Mouse (Mus musculus): ENCODE data around the gene Rab20.
"Not testable (repeated sequence)": the region's sequence is repeated elsewhere in the genome, so short reads cannot be mapped to it uniquely, and the experiment has no call there.

The Rab20 gene

GRCm38 (mm10) chr8:11481876-11482275 is 3.4 kb upstream of the Rab20 start:
- no peak for DNase-seq (ENCODE audit: low spot score in 2 of 2)

- DNase-seq (ENCODE audit: low spot score in 2 of 2) = no peak
Measured at GRCm38 (mm10) chr8:11479591-11479990, 1.1 kb upstream of the Rab20 start.

GRCm38 (mm10) chr8:11478807-11479527 is 457 bp upstream of the Rab20 start:
- DNase-seq (ENCODE audit: low spot score in 2 of 2) = no peak

GRCm38 (mm10) chr8:11477178-11477553 is 1.3 kb downstream of the Rab20 start:
- no peak for DNase-seq (ENCODE audit: low spot score in 2 of 2)

- DNase-seq (ENCODE audit: low spot score in 2 of 2) = peak in 1 of 2 experiments; percentile 72
Measured at GRCm38 (mm10) chr8:11476338-11477177, 2.0 kb downstream of the Rab20 start.

- no peak for DNase-seq (ENCODE audit: low spot score in 2 of 2)
Measured at GRCm38 (mm10) chr8:11475876-11476275, 2.6 kb downstream of the Rab20 start.

- DNase-seq (ENCODE audit: low spot score in 2 of 2) = no peak
Measured at GRCm38 (mm10) chr8:11475397-11475796, 3.1 kb downstream of the Rab20 start.

- DNase-seq (ENCODE audit: low spot score in 2 of 2) = no peak
Measured at GRCm38 (mm10) chr8:11473072-11473471, 5.4 kb downstream of the Rab20 start.

- DNase-seq (ENCODE audit: low spot score in 2 of 2) = no peak
Measured at GRCm38 (mm10) chr8:11471309-11471708, 7.2 kb downstream of the Rab20 start.

GRCm38 (mm10) chr8:11470694-11471093 is 7.8 kb downstream of the Rab20 start:
- no peak for DNase-seq (ENCODE audit: low spot score in 2 of 2)

- DNase-seq (ENCODE audit: low spot score in 2 of 2) = peak in 1 of 2 experiments; percentile 42
Measured at GRCm38 (mm10) chr8:11469095-11469494, 9.4 kb downstream of the Rab20 start.

- not testable (repeated sequence) for DNase-seq (ENCODE audit: low spot score in 2 of 2)
Measured at GRCm38 (mm10) chr8:11466528-11466927, 12.0 kb downstream of the Rab20 start.

GRCm38 (mm10) chr8:11465619-11466018 is 12.9 kb downstream of the Rab20 start:
- no peak for DNase-seq (ENCODE audit: low spot score in 2 of 2)

- no peak for DNase-seq (ENCODE audit: low spot score in 2 of 2)
Measured at GRCm38 (mm10) chr8:11464707-11464964, 13.9 kb downstream of the Rab20 start.

GRCm38 (mm10) chr8:11463889-11464706 is 14.4 kb downstream of the Rab20 start:
- DNase-seq (ENCODE audit: low spot score in 2 of 2) = peak in 1 of 2 experiments; percentile 32

GRCm38 (mm10) chr8:11463541-11463888 is 15.0 kb downstream of the Rab20 start:
- DNase-seq (ENCODE audit: low spot score in 2 of 2) = no peak

GRCm38 (mm10) chr8:11462641-11463040 is 15.9 kb downstream of the Rab20 start:
- no peak for DNase-seq (ENCODE audit: low spot score in 2 of 2)

- peak; percentile 58 to 65 for DNase-seq (ENCODE audit: low spot score in 2 of 2)
Measured at GRCm38 (mm10) chr8:11461847-11462246, 16.7 kb downstream of the Rab20 start.

- peak in 1 of 2 experiments; percentile 37 for DNase-seq (ENCODE audit: low spot score in 2 of 2)
Measured at GRCm38 (mm10) chr8:11460934-11461333, 17.6 kb downstream of the Rab20 start.

- DNase-seq (ENCODE audit: low spot score in 2 of 2) = no peak
Measured at GRCm38 (mm10) chr8:11459016-11459415, 19.5 kb downstream of the Rab20 start.

GRCm38 (mm10) chr8:11457981-11458836 is 20.3 kb downstream of the Rab20 start:
- peak in 1 of 2 experiments; percentile 55 for DNase-seq (ENCODE audit: low spot score in 2 of 2)
